Mouse (Mus musculus): Measurements from ENCODE around the gene Sycn. TPM values are rescaled to one million over a fixed set of nuclear protein-coding genes. Genes with fewer than 3 reads are reported as not detected.
A peak's percentile ranks its signal among the peaks of the same experiment; 100 is the strongest.
"Not testable (repeated sequence)": the region's sequence is repeated elsewhere in the genome, so short reads cannot be mapped to it uniquely, and the experiment has no call there.

The Sycn gene
- not detected in 2 replicates for polyA plus RNA-seq (2016; fragmentation: Nextera tagmentation; extraction: Ambion mirVana)

- no peak for ATAC-seq (ENCODE audit: low FRiP score)
- Histone ChIP-seq H3K9ac (no peak within 1 kb of the TSS), H3K27me3 (peaks cover 22% of the 10 kb centered on the region), H3K27ac (no peak within 1 kb of the TSS), H3K4me2 (replicated peaks) (no peak within 1 kb of the TSS), H3K9me3 (replicated peaks) (no peaks in the 10 kb centered on the region), H3K4me1 (peaks cover 9% of the 10 kb centered on the region), H3K36me3 (no peaks in the 10 kb centered on the region), H3K4me3 (no peak within 1 kb of the TSS)
- WGBS = 85% methylated on average over 4 of the region's 4 CpGs
Measured at GRCm38 (mm10) chr7:28540526-28540925, at the start of gene Sycn. Gene Sycn (plus strand): TSS chr7:28540885.

DNA sequence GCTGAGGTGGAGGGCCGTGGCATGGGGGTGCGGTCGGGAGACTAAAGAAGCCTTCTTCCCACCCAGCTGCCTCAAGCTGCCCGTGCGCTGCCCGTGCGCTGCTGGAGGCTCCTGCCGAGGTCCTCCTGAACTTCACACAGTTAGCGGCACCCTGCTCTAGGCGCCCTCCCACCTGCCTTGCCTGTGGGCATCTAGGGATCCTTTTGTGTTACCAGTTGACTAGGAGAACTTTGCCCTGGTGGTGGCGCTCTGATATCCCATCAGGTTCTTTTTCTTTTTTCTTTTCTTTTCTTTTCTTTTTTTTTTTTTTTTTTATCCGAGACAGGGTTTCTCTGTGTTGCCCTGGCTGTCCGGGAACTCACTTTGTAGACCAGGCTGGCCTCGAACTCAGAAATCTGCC is 49.8 kb upstream of the Sycn start:
- Histone ChIP-seq H3K9ac (no peak overlapping the region), H3K27ac (no peak overlapping the region), H3K36me3 (no peaks in the 10 kb centered on the region), H3K4me2 (replicated peaks) (peak overlapping the region; percentile 30), H3K4me3 (no peak overlapping the region), H3K27me3 (peaks cover 27% of the 10 kb centered on the region), H3K9me3 (replicated peaks) (no peaks in the 10 kb centered on the region), H3K4me1 (peaks cover 9% of the 10 kb centered on the region; the same call in 1 of the 2 replicates)
- no peak for ATAC-seq (ENCODE audit: low FRiP score)
- 37% methylated on average over 14 of the region's 14 CpGs for WGBS

GRCm38 (mm10) chr7:28492310-28492709 is 48.4 kb upstream of the Sycn start:
- Histone ChIP-seq H3K9me3 (replicated peaks) (no peaks in the 10 kb centered on the region), H3K4me3 (no peak overlapping the region), H3K4me1 (peaks cover 9% of the 10 kb centered on the region; the same call in 1 of the 2 replicates), H3K27ac (no peak overlapping the region), H3K27me3 (peaks cover 19% of the 10 kb centered on the region), H3K4me2 (replicated peaks) (no peak overlapping the region), H3K9ac (no peak overlapping the region), H3K36me3 (no peaks in the 10 kb centered on the region)
- ATAC-seq (ENCODE audit: low FRiP score) = no peak
- WGBS = 86% methylated on average over 8 of the region's 8 CpGs

DNA sequence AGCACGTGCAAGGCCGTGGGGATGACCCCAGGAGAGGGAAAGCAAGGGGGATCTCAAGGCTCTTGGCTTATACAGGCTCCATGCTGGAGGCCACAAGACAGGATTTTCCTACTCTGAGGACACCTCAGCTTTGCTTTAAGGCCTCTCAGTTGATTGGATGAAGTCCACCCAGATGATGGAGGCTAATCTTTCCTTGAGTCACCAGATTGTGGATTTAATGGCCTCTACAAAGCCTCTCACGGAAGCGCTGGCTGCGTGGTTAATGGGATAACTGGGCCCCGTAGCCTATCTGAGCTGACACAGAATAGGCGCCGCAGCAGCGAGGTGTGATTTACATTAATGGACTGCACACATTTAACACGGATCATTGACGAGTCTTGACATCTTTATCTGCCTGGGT is 45.3 kb upstream of the Sycn start:
- no peaks in the 10 kb centered on the region for H3K9me3 ChIP-seq (replicated peaks)
- no peak overlapping the region for H3K27ac ChIP-seq
- 0 out of 2 replicates have a peak, but pooled peaks cover 2% of the 10 kb centered on the region for H3K4me1 ChIP-seq
- H3K4me3 ChIP-seq = no peak overlapping the region
- no peak overlapping the region for H3K4me2 ChIP-seq (replicated peaks)
- H3K36me3 ChIP-seq = no peaks in the 10 kb centered on the region
- no peaks in the 10 kb centered on the region for H3K27me3 ChIP-seq
- no peak overlapping the region for H3K9ac ChIP-seq
- WGBS = 76% methylated on average over 11 of the region's 11 CpGs
- ATAC-seq (ENCODE audit: low FRiP score) = peak; percentile 32; the same call in 1 of the 2 replicates

DNA sequence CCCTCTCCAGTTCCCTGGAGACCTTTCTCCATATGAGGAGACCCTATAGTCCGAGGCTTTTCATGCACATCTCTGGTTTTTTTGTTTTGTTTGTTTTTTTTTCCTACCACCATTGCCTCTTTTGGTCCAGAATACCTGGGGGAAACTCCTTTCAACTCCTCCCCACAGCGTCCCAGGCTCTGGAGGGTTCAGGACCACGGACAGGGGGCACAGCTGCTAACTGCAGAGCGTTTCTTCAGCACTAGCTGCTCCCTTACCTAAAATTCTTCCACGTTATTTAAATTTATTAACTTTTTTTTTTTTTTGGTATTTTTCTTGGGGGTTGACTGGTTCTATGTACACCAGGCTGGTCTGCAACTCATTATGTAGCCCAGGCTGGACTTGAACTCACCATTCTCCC is 35.1 kb upstream of the Sycn start:
- Histone ChIP-seq H3K4me1 (no peaks in the 10 kb centered on the region), H3K4me2 (replicated peaks) (no peak overlapping the region), H3K4me3 (no peak overlapping the region), H3K9ac (no peak overlapping the region), H3K27me3 (no peaks in the 10 kb centered on the region), H3K27ac (no peak overlapping the region), H3K9me3 (replicated peaks) (peaks cover 7% of the 10 kb centered on the region; the same call in 1 of the 2 replicates), H3K36me3 (no peaks in the 10 kb centered on the region)
- no peak for ATAC-seq (ENCODE audit: low FRiP score)
- WGBS = 9% methylated on average over 5 of the region's 5 CpGs

- H3K9me3 ChIP-seq (replicated peaks); ATAC-seq (ENCODE audit: low FRiP score); H3K27me3 ChIP-seq; H3K9ac ChIP-seq; H3K4me1 ChIP-seq; H3K27ac ChIP-seq; H3K36me3 ChIP-seq; H3K4me3 ChIP-seq; H3K4me2 ChIP-seq (replicated peaks): not testable (repeated sequence)
- WGBS = 85% methylated on average over 2 of the region's 2 CpGs
Measured at GRCm38 (mm10) chr7:28509121-28509520, 31.6 kb upstream of the Sycn start.

DNA sequence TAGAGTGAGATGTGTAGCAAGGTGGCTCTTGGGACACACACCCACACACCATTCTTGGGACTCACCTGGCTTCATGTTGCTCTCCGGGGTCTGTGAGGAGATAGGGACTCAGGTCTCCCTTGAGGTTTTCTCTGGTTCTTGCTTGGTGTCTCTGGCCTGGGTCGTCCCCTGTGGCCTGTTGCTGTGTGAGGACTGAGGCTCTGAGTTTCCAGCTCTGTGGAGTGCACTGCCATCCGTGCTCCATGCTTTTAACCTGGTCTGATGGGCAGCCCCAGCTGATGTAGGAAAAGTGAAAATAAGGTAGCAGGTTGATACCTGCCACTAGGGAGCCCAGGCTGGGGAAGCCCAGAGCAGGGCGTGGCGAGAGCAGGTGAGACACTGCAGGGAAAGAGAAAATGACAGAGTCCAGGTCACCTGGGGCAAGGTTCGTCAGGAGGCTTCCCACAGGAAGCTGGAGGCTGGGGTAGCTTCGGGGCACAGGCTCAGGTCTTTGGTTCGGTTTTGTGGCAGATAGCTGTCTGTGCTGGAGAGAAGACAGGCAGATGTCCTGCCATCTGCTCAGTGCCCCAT is 30.2 kb upstream of the Sycn start, which contains the start of gene Ifnl2:
TSS of gene Ifnl2 (minus strand) at position 51 of the 570 bp plus-strand sequence.
- not testable (repeated sequence) for H3K4me2 ChIP-seq (replicated peaks); H3K27me3 ChIP-seq; H3K4me3 ChIP-seq; H3K9me3 ChIP-seq (replicated peaks); ATAC-seq (ENCODE audit: low FRiP score); H3K36me3 ChIP-seq; H3K4me1 ChIP-seq; H3K27ac ChIP-seq; H3K9ac ChIP-seq
- WGBS = 70% methylated on average over 8 of the region's 8 CpGs

DNA sequence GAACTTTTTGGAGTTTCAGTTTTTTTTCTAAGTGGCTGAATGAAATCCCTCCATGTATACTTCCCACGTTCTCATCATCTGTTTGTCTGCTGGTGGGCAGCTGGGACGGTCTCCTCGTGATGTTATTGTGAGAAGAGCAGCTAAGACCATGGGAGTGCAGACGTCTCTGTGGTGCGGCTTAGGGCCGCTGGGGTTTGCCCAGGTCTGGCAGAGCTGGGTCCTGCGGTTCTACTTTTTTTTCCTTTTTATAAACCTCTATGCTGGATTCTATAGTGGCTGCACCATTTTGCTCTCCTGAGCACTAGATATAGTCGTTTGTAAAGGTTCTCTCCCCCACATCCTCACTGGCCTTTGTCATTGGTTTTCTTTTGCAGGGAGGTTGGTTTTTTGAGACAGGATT is 29.2 kb upstream of the Sycn start:
- Histone ChIP-seq H3K4me2 (replicated peaks) (no peak overlapping the region), H3K27me3 (no peaks in the 10 kb centered on the region), H3K36me3 (no peaks in the 10 kb centered on the region), H3K4me1 (no peaks in the 10 kb centered on the region), H3K9ac (no peak overlapping the region), H3K27ac (no peak overlapping the region), H3K4me3 (no peak overlapping the region), H3K9me3 (replicated peaks) (no peaks in the 10 kb centered on the region)
- 76% methylated on average over 8 of the region's 8 CpGs for WGBS
- no peak for ATAC-seq (ENCODE audit: low FRiP score)

- not testable (repeated sequence) for H3K9ac ChIP-seq; H3K9me3 ChIP-seq (replicated peaks); H3K4me1 ChIP-seq; H3K4me2 ChIP-seq (replicated peaks); H3K36me3 ChIP-seq; ATAC-seq (ENCODE audit: low FRiP score); H3K4me3 ChIP-seq; H3K27ac ChIP-seq; H3K27me3 ChIP-seq
- WGBS = 64% methylated on average over 5 of the region's 6 CpGs
Measured at GRCm38 (mm10) chr7:28522536-28522935, 18.1 kb upstream of the Sycn start, which contains the start of gene Ifnl3. Gene Ifnl3 (plus strand): TSS chr7:28522836.

DNA sequence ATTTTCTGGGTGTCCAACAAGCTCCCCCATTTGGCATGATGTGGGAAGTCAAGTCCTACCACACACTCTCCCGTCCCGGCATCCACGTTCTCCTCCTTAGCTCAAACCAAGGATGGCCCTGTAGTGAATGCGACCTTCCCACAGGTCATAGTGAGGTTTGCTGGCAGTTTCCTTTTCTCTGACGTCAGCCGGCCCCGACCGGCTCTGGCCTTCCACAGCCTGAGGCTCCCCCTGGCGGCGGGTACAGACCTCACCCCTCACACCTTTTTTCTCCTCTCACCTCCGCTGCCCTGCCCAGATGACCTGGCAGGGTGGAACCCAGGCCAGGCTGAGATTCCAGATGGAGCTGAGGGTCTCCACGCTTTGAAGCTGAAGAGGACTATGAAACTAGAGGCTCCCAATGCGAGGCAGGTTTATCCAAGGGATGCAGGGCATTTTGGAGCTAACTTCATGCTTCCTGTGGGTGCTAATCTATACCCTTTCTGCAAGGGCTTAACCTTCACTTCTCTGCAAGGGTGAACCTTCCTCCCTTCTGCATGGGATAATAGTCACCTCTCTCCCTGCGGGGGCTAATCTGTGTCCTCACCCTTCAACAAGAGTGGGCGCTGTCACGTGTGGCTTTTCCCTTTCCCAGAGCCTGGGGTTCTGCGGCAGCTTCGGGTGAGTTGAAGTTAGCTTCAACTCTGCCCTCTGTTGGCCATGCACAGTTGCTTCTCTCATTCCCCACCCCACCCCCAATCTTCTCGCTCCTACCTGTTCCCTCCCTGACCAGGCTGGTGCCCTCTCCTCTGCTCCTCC is 12.6 kb upstream of the Sycn start:
- Histone ChIP-seq H3K27ac (no peak overlapping the region), H3K4me2 (replicated peaks) (no peak overlapping the region), H3K27me3 (0 out of 2 replicates have a peak, but pooled peaks cover 4% of the 10 kb centered on the region), H3K36me3 (no peaks in the 10 kb centered on the region), H3K4me1 (no peaks in the 10 kb centered on the region), H3K9ac (no peak overlapping the region), H3K9me3 (replicated peaks) (no peaks in the 10 kb centered on the region), H3K4me3 (no peak overlapping the region)
- ATAC-seq (ENCODE audit: low FRiP score) = no peak
- WGBS = 6% methylated on average over 19 of the region's 19 CpGs

DNA sequence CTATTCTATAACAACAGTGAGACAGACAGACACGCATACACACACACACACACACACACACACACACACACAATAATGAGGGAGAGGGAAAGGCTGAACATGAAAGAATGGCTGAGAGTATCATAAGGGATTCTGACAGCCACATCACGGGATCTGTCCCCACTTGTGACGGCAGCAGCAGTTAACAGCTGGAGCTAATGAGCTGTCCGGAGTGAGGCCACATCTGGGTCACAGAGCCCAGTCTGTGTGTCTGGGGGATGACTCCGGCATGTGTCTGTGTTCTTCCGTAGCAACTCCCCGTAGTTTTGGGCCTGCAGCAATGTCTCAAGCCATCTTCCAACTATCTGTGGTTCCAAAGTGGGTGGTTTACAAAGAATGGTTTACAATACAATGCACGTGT is 8.7 kb upstream of the Sycn start:
- 68% methylated on average over 8 of the region's 8 CpGs for WGBS
- ATAC-seq (ENCODE audit: low FRiP score) = no peak

DNA sequence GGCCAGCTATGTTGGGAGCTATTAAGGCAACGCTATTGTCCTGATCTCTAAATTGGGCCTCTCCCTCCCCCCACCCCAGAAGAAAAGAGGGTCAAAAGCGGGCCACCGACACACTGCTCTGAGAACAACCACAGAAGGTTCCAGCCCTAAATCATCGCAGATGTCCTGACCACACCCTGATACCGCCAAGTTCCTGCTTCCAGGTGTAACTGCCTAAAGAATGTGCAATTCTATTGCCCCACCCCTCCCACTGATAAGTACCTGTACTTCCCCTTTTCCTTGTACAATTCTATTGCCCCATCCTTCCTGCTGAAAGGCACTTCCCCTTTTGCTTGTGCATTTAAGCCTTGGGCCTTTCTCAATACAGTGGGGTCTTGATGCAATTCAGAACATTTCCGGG is 1.8 kb upstream of the Sycn start:
- ATAC-seq (ENCODE audit: low FRiP score); H3K4me1 ChIP-seq; H3K36me3 ChIP-seq; H3K4me2 ChIP-seq (replicated peaks); H3K4me3 ChIP-seq; H3K27me3 ChIP-seq; H3K27ac ChIP-seq; H3K9ac ChIP-seq; H3K9me3 ChIP-seq (replicated peaks): not testable (repeated sequence)
- 95% methylated on average over 6 of the region's 6 CpGs for WGBS

More for the DNA sequence above, 8.7 kb upstream of the Sycn start:
- Histone ChIP-seq H3K27ac (no peak overlapping the region), H3K36me3 (no peaks in the 10 kb centered on the region), H3K9ac (no peak overlapping the region), H3K4me3 (no peak overlapping the region), H3K9me3 (replicated peaks) (no peaks in the 10 kb centered on the region), H3K27me3 (0 out of 2 replicates have a peak, but pooled peaks cover 4% of the 10 kb centered on the region), H3K4me1 (no peaks in the 10 kb centered on the region), H3K4me2 (replicated peaks) (no peak overlapping the region)
